Comparison of ENCODE assay signal across 18 mouse cellular contexts in the genomic region with DNA sequence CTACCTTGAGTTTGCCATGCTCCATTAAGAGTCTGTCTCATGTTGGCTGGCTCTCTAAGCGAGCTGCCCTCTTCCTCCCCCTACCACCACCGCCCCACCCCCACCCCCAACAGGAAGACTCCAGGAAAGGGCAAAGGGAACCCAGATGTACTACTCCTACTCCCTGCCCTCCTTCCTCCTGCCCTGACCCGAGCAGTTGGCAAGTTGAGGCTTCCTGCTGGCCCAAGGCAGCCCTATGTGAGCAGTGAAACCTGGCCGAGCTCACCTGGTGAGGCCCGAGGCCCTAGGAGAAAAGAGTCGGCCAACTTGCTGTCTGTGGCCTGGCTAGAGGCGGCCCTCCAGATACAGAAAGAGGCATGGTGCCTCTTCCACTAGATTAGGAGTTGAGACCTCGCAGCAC. TPM values are rescaled to one million over a fixed set of nuclear protein-coding genes. Genes with fewer than 3 reads are reported as not detected.
"Had no signal": no experiment of that assay in that cellular context is flagged by ENCODE, and none has a peak within 500 bp of the region (broad histone marks: within the 10 kb centered on the region; RNA-seq: fewer than 3 reads in every experiment).

No protein-coding gene starts in this region.

- H3K27me3 ChIP-seq: limb, embryonic 13.5 days; midbrain, embryonic 15.5 days had no signal

- H3K27ac ChIP-seq: limb, embryonic 13.5 days; midbrain, embryonic 10.5 days; midbrain, embryonic 15.5 days; neural tube, embryonic 12.5 days had no signal

- H3K9ac ChIP-seq: limb, embryonic 13.5 days; lung, embryonic 14.5 days; midbrain, embryonic 15.5 days; neural tube, embryonic 12.5 days had no signal

- ATAC-seq: midbrain, embryonic 15.5 days had no signal

- H3K4me3 ChIP-seq: limb, embryonic 13.5 days; midbrain, embryonic 10.5 days; midbrain, embryonic 15.5 days; neural tube, embryonic 12.5 days had no signal

- DNase-seq: left cerebral cortex, postnatal 4 days; lung, embryonic 14.5 days; lung, postnatal 10 days; lung, postnatal 4 days; retina, postnatal 1 day; right cerebral cortex, postnatal 4 days; spleen, adult 18-20 months; thymus, adult 18-20 months; thymus, postnatal 14 days had no signal

- H3K36me3 ChIP-seq: limb, embryonic 13.5 days; midbrain, embryonic 10.5 days; midbrain, embryonic 15.5 days; neural tube, embryonic 12.5 days had no signal

- H3K4me2 ChIP-seq: limb, embryonic 13.5 days; lung, embryonic 14.5 days; midbrain, embryonic 15.5 days; neural tube, embryonic 12.5 days had no signal

- H3K9me3 ChIP-seq: limb, embryonic 13.5 days; midbrain, embryonic 10.5 days; midbrain, embryonic 15.5 days; neural tube, embryonic 12.5 days had no signal

RNA-seq across cellular contexts. Expression of a gene that starts 45.1 kb away (rescaled TPM):
- polyA plus RNA-seq: intestine, embryonic 14.5 days; large intestine, adult 2 months; limb, embryonic 13.5 days; liver, adult 2 months; liver, embryonic 16.5 days; midbrain, embryonic 10.5 days; midbrain, embryonic 15.5 days; neural tube, embryonic 12.5 days; stomach, embryonic 14.5 days had no signal
